Mouse (Mus musculus): ENCODE data around the gene Slc38a7.

- TF ChIP-seq POLR2A (IDR thresholded peaks at IDR 0.05; ENCODE audit: low read depth, low read length): no peak
- TF ChIP-seq CTCF (IDR thresholded peaks at IDR 0.05; ENCODE audit: extremely low read depth, insufficient read length, insufficient replicate concordance, low read depth, low read length): no peak
These were observed 835 bp upstream of the Slc38a7 start for GRCm38 (mm10) chr8:95854174-95854573.

Data from small intestine, adult 2 months (tissue).